Comparison of ENCODE assay signal across 8 mouse cellular contexts in genomic region chr4:128654505-128655381, GRCm38 (mm10). TPM values are rescaled to one million over a fixed set of nuclear protein-coding genes. Genes with fewer than 3 reads are reported as not detected.
DNase-seq lines count a peak whose midpoint lies in the region; ATAC-seq lines count a peak whose summit lies in the region.

Phc2 (plus strand) TSS chr4:128654702.

- H3K36me3 ChIP-seq in megakaryocyte, embryonic 14.5 days (replicated peaks; ENCODE audit: low read length): peaks cover 32% of the 10 kb centered on the region

- H3K4me1 ChIP-seq in megakaryocyte, embryonic 14.5 days: peaks cover 96% of the 10 kb centered on the region

- ATAC-seq in inflammation-experienced regulatory T-cells, adult 6 months: peak; percentile 98

- DNase-seq in adrenal gland, adult 8-10 months: peak; percentile 95
- DNase-seq in embryo, embryonic 11.5 days (ENCODE audit: low read depth, low spot score): peak; percentile 91
- peak; percentile 91 for DNase-seq in gastrocnemius, postnatal 25 days
- peak; percentile 96 to 98 for DNase-seq in left cerebral cortex, adult 9 months (ENCODE audit: low spot score in 2 of 2)
- peak; percentile 98 for DNase-seq in right cerebral cortex, adult 2 months (ENCODE audit: low spot score in 2 of 2)
- DNase-seq in urinary bladder, postnatal 10 days (ENCODE audit: low spot score): peak; percentile 65

- H3K27me3 ChIP-seq in megakaryocyte, embryonic 14.5 days (replicated peaks): no peaks in the 10 kb centered on the region

- peak within 1 kb of the TSS; percentile 96 for H3K4me3 ChIP-seq in megakaryocyte, embryonic 14.5 days (replicated peaks)

- H3K9me3 ChIP-seq in megakaryocyte, embryonic 14.5 days: no peaks in the 10 kb centered on the region

RNA-seq across cellular contexts. Expression of gene Phc2, which starts in this region (rescaled TPM):
- total RNA-seq in adrenal gland, adult 8-10 months (2022): 10 to 100 TPM; 73.1 to 83.0 (median 79.9) TPM
- total RNA-seq in gastrocnemius, postnatal 25 days (2021): 10 to 100 TPM; 18.4 to 23.1 TPM
- 10 to 100 TPM in 2 of 3 experiments, 1 to 10 TPM in 1; 9.9 to 16.1 (median 15.0) TPM for polyA plus RNA-seq in inflammation-experienced regulatory T-cells, adult 6 months (2017; shearing (Covaris generic))
- 56.0 and 121 TPM in 2 replicates for polyA plus RNA-seq in megakaryocyte, embryonic 14.5 days (2012; ENCODE audit: insufficient read depth, low replicate concordance)

Comparison
In these comparisons a context has a peak if more than half of its experiments do, and no peak if none do; other contexts are left out.
1. Peak in every context shown above with its lines: DNase-seq, ATAC-seq and H3K4me3 ChIP-seq.